Mouse (Mus musculus): Measurements from ENCODE around the gene Zbtb16. TPM values are rescaled to one million over a fixed set of nuclear protein-coding genes. Genes with fewer than 3 reads are reported as not detected.

Gene Zbtb16
- total RNA-seq, 2 experiments from 2014 or later = 129 to 168 TPM

DNA sequence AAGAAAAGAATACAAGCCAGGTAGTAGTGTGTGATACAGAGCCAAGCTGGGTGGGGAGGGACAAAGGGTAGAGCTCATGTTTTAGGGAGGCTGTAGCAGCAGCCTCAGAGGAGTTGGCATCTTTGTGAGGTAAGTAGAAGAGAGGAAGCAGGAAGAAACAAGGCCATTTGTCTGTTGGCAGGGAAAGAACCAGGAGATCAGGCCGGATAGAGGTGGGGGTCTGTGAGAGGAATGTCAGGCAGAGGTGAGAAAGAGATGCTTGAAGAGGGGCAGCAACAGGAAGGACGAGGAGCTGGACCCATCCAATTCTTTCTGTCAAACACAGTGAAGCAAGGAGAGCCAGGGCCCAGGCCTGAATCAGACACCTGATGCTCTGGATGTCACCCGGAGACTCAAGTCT, 114.8 kb downstream of the Zbtb16 start:
- intact Hi-C loops (cut with DNase I) = loop anchor here (5.0 kb wide), 1 partner anchor 74 kb away; no protein-coding TSS in a partner anchor

DNA sequence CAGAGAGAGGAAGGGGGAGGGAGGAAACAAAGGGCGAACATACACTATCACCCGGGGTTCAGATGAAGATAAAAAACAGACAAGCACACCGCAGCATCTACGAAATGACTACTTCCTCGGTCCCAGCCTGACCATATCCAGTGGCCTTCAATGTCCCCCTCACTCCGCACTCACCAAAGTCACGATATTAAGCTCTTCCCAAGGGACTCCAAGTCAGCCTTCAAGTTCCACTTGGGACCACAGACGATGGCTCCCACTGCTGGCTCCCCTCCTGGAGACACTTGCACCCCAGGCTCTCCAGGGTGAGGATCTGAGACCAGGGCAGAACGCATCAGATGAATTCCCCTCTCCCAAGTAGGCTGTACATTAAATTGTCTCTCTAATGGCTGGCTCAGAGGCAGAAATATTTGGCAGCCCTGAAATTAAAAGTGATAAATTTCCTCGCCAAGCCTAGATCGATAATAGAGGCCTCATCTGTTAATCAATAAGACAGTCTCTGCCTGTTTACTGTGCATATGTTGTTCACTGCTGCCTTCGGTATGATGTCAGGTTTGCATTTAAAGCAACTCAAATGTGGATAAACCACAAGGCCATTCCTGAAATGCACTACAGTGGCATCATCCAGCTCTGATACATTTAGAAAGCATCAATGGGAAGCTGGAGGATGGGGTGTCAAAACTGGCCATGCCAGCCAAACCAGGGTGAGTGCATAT, 115.6 kb downstream of the Zbtb16 start:
- intact Hi-C loops (cut with DNase I) = loop anchor here (5.0 kb wide), 1 partner anchor 73 kb away; no protein-coding TSS in a partner anchor
- no peak for DNase-seq

More for the DNA sequence above, 114.8 kb downstream of the Zbtb16 start:
- no peak for DNase-seq

DNA sequence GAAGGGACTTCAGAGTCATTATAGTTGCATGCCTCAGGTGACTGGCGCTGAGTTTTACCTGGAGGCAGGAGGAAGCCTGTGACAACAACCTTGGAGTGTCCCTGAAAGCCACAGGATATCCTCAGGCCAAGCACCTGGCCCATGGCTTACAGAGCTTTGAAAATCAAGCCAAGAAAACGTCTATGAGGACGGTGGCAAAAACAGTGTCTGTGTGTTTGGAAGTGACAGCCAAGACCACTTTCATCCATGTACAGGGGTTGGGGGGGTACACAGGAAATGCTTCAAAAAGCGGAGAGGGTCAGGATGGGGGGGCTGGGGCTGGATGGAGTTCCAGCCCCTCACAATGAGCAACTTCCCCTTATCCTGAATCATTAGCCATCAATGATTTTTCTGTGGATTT, 116.4 kb downstream of the Zbtb16 start:
- DNase-seq = no peak
- intact Hi-C loops (cut with DNase I) = loop anchor here (5.0 kb wide), 1 partner anchor 72 kb away; no protein-coding TSS in a partner anchor

DNA sequence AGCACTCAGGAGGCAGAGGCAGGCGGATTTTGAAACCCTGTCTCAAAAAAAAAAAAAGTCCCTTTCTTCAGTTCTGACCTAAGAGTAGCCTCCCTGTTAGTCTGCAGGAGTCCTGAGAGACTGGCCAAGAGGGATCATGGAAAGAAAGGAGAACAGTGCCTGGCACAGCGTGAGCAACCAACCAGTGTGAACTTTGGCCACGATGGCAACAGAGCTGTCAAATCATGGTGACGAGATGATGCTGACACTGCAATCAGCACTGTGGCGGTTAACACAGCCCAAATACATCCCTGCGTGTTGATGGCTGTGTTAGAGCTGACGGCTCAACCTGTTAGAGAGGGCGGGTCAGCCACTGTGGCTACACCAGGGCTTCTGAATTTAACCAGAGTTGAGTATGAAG, 119.5 kb downstream of the Zbtb16 start:
- DNase-seq = no peak
- intact Hi-C loops (cut with DNase I) = no loop called here

DNA sequence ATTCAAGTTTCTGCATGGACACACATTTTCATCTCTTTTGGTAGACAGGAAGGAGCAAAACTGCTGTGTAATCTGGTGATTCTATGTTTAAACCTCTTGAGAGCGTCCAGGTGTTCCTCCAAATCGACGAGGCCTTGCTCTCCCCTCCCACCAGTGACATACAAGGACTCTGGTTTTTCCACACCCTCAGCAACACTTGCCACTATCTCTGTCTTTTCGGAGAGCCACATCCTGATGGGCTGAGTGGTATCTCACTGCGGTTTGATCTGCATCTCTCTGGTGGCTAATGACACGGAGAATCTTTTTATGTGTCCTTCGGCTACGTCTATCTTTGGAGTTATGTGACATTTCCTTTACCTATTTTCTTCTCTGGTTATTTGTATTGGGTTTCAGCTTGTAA, 121.0 kb downstream of the Zbtb16 start:
- intact Hi-C loops (cut with DNase I) = no loop called here
- no peak for DNase-seq

DNA sequence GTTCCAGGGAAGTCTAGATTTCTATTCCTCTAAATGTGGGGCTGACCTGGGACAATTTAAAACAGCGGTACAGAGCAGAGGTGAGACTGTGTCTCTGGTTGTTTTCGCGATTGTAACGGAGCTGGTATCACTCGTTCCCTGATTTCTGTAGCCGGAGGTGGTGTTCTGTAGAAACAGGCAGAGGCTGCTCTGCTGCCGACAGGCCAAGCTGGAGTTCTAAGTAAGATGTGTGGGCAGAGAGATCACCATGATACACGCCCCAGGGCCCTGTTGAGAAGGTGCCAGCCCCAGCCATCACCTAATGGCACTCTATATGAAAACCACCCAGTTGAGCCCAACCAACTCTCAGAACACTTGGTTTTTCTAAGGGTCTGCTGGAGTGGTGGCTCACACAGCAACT, 122.2 kb downstream of the Zbtb16 start:
- intact Hi-C loops (cut with DNase I) = no loop called here
- DNase-seq = no peak

DNA sequence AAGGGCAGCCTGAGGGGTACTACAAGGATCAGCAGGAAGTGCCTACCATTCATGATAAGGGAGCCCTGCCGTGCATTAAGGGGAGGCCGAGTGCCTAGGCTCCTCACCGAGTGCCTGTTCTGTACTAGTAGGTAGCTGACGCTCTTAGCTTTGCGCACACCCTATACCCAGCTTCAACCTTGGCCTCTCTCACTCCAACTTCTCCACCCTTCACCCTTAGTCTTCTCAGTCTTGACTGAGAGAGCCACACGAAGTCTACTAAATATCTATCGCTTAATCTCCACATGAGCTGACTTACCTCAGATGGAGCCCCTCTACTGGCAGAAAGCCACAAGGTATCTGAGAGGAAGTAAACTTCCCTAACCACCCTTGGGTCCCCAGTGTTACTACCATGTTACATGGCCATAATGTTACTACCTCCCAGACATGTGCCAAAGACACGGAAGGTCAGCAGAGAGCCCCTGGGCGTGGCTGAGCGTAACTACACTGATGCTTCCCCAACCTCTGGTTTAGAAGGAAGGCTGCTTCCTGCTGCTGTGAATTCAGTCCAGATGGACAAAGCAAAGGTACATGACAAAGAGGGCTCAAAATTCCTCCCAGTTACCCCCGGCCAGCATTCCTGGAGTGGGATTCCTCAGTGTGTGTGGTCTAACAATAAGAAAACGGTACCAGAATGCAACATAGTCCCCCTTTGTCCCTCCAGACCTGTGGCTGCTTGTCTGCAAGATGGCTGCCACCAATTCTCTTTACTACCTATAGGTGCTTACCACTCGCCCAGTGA, 122.8 kb downstream of the Zbtb16 start:
- intact Hi-C loops (cut with DNase I) = no loop called here
- DNase-seq = no peak

DNA sequence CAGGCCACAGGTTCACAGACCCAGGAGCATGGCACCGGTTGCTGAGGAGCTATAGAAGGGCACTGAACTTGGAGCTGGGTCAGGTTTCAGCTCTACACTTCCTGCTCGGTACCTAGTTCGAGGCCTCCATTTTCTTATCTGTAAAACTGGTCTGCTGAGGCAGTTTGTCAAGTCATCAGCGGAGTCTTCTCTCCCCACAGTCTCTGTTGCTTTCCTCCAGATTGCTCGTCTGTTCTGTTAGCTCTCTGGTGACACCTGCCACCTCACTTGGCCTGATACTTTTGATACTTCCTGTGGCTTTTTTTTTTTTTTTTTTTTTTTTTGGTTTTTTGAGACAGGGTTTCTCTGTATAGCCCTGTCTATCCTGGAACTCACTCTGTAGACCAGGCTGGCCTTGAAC, 124.2 kb downstream of the Zbtb16 start:
- intact Hi-C loops (cut with DNase I) = loop anchor here (1.0 kb wide), 1 partner anchor 123 kb away; no protein-coding TSS in a partner anchor
- no peak for DNase-seq

DNA sequence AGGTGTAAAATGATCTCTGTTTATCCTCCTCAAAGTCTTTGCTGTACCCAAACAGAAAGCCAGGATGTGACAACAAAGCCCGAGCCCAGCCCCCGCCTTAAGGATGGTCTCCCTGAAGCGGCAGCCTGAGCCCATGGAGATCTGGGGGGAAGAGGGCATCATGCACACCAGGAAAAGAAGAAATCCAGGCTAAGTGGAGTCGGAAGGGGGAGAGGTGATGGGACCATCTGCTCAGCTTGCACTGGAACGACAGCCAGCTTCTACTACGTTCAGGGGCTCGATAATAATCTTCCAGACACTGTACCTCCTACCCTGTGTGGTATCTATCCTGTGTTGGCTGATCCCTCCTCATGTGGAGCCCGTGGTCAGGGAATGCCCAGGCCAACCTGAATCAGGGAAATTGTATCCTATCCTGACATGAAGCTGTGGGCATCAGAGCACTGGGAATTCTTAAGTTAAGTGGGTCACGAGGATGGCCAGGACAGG, 124.7 kb downstream of the Zbtb16 start:
- DNase-seq = peak in 1 of 2 experiments; percentile 42
- intact Hi-C loops (cut with DNase I) = loop anchor here (1.0 kb wide), 1 partner anchor 124 kb away; no protein-coding TSS in a partner anchor

DNA sequence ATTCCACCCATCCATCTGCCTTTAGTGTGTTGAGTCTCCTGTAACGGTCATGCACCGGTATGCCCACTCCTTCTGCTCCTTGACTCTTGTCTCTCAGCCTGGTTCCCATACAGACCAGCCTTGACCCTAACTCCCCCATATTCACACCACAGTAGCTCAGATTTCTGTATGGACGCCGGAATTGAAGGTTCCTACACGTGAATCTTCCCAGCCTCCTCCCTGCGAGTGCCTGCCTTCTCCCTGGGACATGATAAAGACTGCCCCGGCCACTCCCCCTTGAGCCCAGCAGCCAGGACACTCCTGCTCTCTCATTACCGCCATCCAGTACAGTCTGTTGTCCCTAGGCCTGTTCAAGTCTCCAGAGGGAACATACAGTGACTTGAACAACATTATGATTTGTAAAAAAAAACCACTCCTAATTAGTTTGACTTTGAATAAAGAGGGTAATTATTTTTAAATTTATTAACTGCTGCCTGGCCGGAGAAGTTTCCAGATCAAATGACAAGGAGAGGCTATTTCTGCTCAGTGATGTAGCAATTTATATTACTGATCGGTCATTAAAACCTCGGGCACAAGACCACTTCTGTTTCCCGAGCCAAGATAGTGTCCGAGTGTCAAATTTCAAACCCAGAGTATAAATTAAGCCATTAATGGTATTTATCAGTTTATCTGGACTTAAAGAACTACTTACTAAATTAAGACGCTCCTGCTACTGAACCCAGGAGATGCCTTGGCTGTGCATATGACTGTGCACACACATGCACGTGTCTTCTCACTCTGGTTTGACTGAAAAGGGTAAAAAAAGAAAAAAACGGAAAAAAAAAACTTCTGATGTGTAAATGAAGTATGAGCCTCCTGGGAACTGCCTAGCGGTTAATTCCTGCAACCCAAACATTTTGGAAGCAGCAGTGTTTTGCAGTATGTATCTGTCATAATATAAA, 125.4 kb downstream of the Zbtb16 start:
- DNase-seq = peak in 1 of 2 experiments; percentile 64
- intact Hi-C loops (cut with DNase I) = loop anchor here (1.0 kb wide), 1 partner anchor 125 kb away; no protein-coding TSS in a partner anchor

DNA sequence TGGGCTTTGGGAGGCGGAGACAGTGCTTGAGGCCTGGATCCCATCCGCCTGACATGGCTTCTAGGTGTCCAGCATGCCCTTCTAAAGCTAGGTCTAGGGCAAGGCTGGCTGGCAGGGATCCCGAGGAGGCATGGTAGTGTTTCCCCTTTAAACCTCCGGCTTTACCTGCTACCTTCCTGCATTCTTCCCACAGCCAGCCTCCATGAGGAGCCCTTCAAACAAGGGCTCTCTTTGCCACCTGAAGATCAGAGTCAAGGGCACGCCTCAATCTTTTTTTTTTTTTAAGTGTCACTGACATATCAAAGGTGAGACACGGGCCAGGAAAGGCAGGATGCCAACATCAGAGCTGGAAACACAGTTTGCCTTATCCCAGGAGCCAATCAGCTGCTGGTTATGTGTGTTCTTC, 128.2 kb downstream of the Zbtb16 start:
- intact Hi-C loops (cut with DNase I) = no loop called here
- peak; percentile 42 to 70 for DNase-seq

DNA sequence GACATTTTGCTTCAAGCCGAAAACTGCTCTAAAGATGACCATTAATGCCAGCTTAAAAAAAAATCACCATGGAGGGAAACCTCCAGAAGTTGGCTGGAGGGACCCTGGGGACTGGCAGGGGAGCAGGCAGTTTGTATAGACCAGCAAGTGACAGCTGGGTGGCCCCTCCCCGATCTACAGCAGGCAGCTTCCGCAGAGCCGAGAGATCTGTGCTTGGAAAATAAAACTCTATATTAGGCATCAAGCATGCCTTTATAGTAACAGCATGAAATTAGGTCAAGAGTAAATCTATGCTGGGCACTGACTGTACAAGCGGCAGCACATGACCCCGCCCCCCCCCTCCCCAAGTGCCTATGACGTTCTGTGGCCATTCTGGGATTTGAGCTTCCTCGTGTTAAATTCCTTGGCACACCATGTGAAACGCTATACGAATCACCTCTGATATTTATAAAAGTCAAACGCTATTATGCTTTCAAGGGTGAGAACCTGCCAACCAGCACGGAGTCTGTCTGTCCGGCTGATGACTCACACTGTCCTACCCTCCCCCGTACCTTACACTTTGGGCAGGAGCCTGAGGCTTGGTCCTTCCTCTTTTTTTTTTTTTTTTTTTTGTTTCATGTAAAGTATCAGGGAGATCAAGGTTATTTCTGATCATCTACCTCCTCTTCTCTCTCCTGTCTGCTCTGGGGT, 128.7 kb downstream of the Zbtb16 start:
- peak in 1 of 2 experiments; percentile 58 for DNase-seq
- intact Hi-C loops (cut with DNase I) = no loop called here

DNA sequence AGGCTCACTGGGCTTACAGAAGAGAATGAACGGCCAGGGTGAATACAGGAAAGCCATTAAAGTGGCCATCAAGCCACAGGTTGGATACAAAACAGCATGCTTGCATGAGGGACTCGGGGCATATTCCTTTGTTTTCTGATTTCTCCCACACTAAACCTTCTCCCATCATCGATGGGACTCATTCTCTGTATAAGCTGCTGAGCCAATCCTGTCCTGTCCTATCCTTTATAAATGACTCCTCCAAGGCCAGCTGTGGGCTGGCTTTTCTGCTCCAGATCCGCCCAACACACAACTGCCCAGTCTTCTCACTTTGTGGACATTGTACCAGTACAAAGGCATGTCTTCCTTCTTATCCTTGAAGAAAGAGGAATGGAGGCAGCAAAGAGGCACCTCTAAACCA, 134.7 kb downstream of the Zbtb16 start:
- intact Hi-C loops (cut with DNase I) = no loop called here
- no peak for DNase-seq

DNA sequence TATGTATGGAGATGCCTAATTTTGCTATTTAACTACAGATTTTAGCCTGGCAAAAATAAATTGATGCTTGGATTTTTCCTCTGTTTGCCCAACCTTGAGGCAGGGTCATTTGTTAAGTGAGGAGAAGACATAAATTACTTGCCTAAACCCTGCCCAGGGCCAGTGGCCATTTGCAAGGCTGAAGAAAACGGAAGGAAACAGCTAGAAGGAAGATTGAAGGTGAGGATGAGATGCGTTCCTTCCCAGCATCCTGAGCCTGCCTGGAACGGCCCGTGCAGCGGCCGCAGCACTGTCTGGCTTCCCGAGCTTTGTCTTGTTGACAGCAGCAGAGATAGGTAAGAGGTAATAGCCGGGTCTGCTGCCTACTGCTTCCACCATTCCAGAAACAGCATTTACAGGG, 135.2 kb downstream of the Zbtb16 start:
- no peak for DNase-seq
- intact Hi-C loops (cut with DNase I) = no loop called here

DNA sequence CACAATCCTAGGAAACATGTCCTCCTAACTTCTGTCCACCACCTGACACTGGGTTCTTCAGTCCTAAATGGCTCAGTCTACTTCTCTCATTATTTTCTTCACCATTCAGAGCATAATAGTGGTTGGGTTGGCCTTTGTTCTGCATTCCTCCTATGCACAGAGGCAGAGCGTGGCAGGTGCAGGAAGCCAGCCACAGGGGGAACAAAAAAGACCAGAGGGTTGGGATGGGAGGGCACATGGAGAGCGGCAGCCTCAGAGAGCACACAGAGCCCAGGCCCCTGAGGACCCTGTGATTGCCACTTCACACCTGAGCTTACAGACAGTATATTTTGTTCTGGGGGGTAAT, 138.6 kb downstream of the Zbtb16 start:
- no peak for DNase-seq
- intact Hi-C loops (cut with DNase I) = no loop called here

DNA sequence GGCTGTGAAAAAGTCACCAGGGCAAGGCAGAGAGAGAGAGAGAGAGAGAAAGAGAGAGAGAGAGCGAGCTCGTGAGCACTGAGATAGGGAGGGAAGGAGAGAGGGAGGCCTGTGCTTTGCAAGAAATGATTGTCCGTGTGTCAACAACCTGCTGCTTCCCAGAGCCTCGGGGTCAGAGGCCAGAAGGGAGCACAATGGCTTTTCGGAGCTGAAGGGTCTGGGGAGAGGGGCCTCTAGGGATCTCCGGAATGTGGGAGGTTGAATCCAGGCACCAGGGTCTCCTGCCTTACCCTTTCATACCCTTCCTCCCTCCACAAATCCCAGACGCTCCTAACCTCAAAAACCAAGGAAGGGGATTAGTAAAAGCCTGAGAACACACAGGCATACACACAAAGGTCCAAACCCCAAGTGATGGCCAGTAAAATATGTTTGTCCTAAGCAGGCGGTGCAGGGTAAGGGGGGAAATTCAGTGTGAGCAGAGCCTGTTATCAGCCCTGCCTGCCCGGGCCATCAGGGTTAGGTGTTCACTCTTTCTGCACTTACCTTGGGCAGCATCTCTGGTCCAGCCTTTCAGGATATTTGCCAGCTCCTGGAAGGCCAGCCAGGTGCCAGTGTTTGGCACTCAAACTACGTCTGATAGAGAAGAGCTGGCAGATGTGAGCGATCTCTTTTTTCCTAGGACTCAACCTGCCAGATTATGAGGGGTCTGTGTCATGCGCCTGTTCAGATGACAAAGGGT, 139.1 kb downstream of the Zbtb16 start:
- intact Hi-C loops (cut with DNase I) = no loop called here
- DNase-seq = no peak

DNA sequence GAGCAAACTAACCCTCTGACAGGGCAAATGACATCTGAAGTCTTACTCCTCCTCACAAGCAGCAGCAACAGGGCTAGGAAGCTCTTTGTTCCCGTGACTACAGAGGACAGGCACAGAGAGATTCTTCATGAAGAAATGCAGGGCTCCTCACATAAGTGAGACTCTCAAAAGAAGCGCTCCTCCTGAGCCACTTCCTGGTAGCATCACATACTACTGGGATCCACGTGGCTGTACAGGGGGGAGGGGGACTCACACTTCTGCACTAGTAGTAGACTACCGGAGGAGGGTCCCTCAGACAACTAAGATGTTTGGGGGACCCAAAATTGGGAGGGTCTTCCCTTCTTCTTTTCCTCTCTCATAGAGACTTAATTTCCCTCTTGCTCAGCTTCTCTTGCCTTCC, 139.7 kb downstream of the Zbtb16 start:
- DNase-seq = no peak
- intact Hi-C loops (cut with DNase I) = no loop called here

DNA sequence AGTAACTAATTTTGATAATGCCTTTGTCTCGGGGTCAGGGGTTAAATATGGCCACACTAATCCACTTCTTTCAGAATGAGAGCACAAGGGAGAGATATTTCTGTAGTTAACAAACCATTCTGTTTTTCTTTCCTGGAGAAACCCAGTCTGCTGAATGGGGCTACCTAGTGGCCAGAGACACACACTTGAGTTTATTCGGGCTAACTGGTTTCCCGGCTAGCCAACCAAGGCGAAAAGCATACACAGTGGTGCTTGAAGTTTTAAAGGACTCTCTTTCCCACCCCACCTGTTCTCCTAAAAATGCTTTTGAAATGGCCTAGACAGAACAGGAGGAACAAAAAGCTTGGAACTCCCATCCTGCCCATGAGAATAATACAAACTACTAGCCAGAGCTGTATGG, 140.2 kb downstream of the Zbtb16 start:
- intact Hi-C loops (cut with DNase I) = no loop called here
- DNase-seq = no peak

DNA sequence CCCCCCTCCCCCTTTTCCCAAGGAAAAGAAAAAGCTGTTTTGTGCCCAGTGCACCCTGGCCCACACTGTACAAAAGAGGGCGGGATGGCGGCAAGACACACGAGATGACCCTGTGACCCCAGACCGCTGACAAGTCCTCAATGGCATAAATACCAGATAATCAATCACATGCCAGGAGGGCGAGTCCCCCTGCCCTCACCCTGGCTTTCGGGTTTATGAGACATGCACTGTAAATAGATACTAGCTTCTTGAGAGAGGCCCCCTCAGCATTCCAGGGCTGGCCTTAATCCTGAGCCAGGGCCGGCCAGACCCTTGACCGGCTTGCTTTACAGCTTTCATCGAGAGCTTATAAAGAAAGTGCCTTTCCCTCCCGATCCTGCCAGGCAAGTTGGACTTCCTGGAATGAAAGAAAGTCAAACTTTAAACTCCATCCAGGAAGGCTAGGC, 141.4 kb downstream of the Zbtb16 start:
- intact Hi-C loops (cut with DNase I) = no loop called here

More for the DNA sequence above, 141.4 kb downstream of the Zbtb16 start:
- no peak for DNase-seq

All from gastrocnemius, postnatal 36 days (tissue).